Mouse (Mus musculus) brown adipose tissue, adult 24 weeks (tissue): ENCODE results near the gene Plekhj1. TPM values are rescaled to one million over a fixed set of nuclear protein-coding genes. Genes with fewer than 3 reads are reported as not detected.
A peak's percentile ranks its signal among the peaks of the same experiment; 100 is the strongest.

Experiments used
- H3K27ac ChIP-seq: fragments of 200-500 bp; replicated peaks from 2 replicates; pipeline ENCODE4 v1.5.1; 2012; ENCODE audit warnings: low read depth, mild to moderate bottlenecking, low read length
- H3K4me1 ChIP-seq: fragments of 200-500 bp; 2 replicates; pipeline ENCODE4 v1.6.1; 2012; ENCODE audit warnings: low read length, mixed read lengths; ENCODE audit not compliant: control insufficient read depth, insufficient read depth, insufficient read length
- H3K4me3 ChIP-seq: fragments of 200-500 bp; 2 replicates; pipeline ENCODE4 v1.5.1; 2012; ENCODE audit warnings: low read depth, mild to moderate bottlenecking, low read length, moderate library complexity; ENCODE audit not compliant: insufficient read depth
- polyA plus RNA-seq: library from polyadenylated mRNA; stranded (reverse); fragments of >200 nt; gene quantifications from 2 replicates; pipeline ENCODE4 v1.2.4, GENCODE M21; 2012; ENCODE audit not compliant: missing spikeins, insufficient read depth, insufficient read length

Plekhj1 gene
- polyA plus RNA-seq, 1 experiment, result 40.5 TPM

GRCm38 (mm10) chr10:80784871-80785270 is 13.6 kb downstream of the Plekhj1 start:
- Histone ChIP-seq H3K27ac (no peak overlapping the region), H3K4me1 (no peaks in the 10 kb centered on the region), H3K4me3 (no peak overlapping the region)

GRCm38 (mm10) chr10:80784302-80784701 is 14.1 kb downstream of the Plekhj1 start:
- no peaks in the 10 kb centered on the region for H3K4me1 ChIP-seq
- H3K27ac ChIP-seq, result no peak overlapping the region
- H3K4me3 ChIP-seq, result no peak overlapping the region

GRCm38 (mm10) chr10:80779565-80779964 is 18.9 kb downstream of the Plekhj1 start:
- no peaks in the 10 kb centered on the region for H3K4me1 ChIP-seq
- no peak overlapping the region for H3K4me3 ChIP-seq
- H3K27ac ChIP-seq, result no peak overlapping the region

GRCm38 (mm10) chr10:80777123-80777522 is 21.3 kb downstream of the Plekhj1 start:
- no peaks in the 10 kb centered on the region for H3K4me1 ChIP-seq
- H3K4me3 ChIP-seq, result no peak overlapping the region
- H3K27ac ChIP-seq, result no peak overlapping the region

- Histone ChIP-seq H3K4me3 (no peak overlapping the region), H3K4me1 (no peaks in the 10 kb centered on the region), H3K27ac (no peak overlapping the region)
Observed at GRCm38 (mm10) chr10:80776358-80776869, 22.0 kb downstream of the Plekhj1 start.

GRCm38 (mm10) chr10:80775731-80776130 is 22.7 kb downstream of the Plekhj1 start:
- no peaks in the 10 kb centered on the region for H3K4me1 ChIP-seq
- H3K4me3 ChIP-seq, result no peak overlapping the region
- no peak overlapping the region for H3K27ac ChIP-seq

GRCm38 (mm10) chr10:80774981-80775380 is 23.4 kb downstream of the Plekhj1 start:
- no peak overlapping the region for H3K4me3 ChIP-seq
- H3K4me1 ChIP-seq, result no peaks in the 10 kb centered on the region
- H3K27ac ChIP-seq, result no peak overlapping the region

GRCm38 (mm10) chr10:80774549-80774948 is 23.9 kb downstream of the Plekhj1 start:
- Histone ChIP-seq H3K4me3 (no peak overlapping the region), H3K27ac (no peak overlapping the region), H3K4me1 (no peaks in the 10 kb centered on the region)

- Histone ChIP-seq H3K27ac (no peak overlapping the region), H3K4me1 (no peaks in the 10 kb centered on the region), H3K4me3 (no peak overlapping the region)
Observed at GRCm38 (mm10) chr10:80773816-80774215, 24.6 kb downstream of the Plekhj1 start.

GRCm38 (mm10) chr10:80768365-80768764 is 30.1 kb downstream of the Plekhj1 start:
- Histone ChIP-seq H3K4me1 (peaks cover 24% of the 10 kb centered on the region), H3K27ac (no peak overlapping the region), H3K4me3 (no peak overlapping the region)

- Histone ChIP-seq H3K4me3 (no peak overlapping the region), H3K4me1 (peaks cover 37% of the 10 kb centered on the region), H3K27ac (peak overlapping the region; percentile 94)
Observed at GRCm38 (mm10) chr10:80766161-80766815, 32.1 kb downstream of the Plekhj1 start.

GRCm38 (mm10) chr10:80765746-80766145 is 32.7 kb downstream of the Plekhj1 start:
- Histone ChIP-seq H3K27ac (peak overlapping the region; percentile 94), H3K4me1 (peaks cover 39% of the 10 kb centered on the region), H3K4me3 (no peak overlapping the region)

GRCm38 (mm10) chr10:80763502-80763901 is 34.9 kb downstream of the Plekhj1 start:
- Histone ChIP-seq H3K4me3 (no peak overlapping the region), H3K4me1 (peaks cover 46% of the 10 kb centered on the region), H3K27ac (peak overlapping the region; percentile 41)

GRCm38 (mm10) chr10:80761821-80762220 is 36.6 kb downstream of the Plekhj1 start:
- Histone ChIP-seq H3K27ac (no peak overlapping the region), H3K4me3 (no peak overlapping the region), H3K4me1 (peaks cover 55% of the 10 kb centered on the region)

GRCm38 (mm10) chr10:80760596-80761524 is 37.6 kb downstream of the Plekhj1 start:
- no peak overlapping the region for H3K4me3 ChIP-seq
- peak overlapping the region; percentile 21 for H3K27ac ChIP-seq
- peaks cover 60% of the 10 kb centered on the region for H3K4me1 ChIP-seq
